Mouse (Mus musculus) liver, embryonic 14.5 days (tissue): ENCODE measurements at regions not wholly inside any gene's neighbourhood (a gene's known extent, or its start where the extent isn't known, plus 50 kb on each side); places are given as distances from the start of the nearest gene placed in this dataset.

Experiments used
- CTCF ChIP-seq: IDR thresholded peaks from 2 replicates; pipeline ENCODE4 v1.5.1; 2016; ENCODE audit warnings: antibody characterized with exemption, low read depth, control low read depth
- EP300 ChIP-seq: IDR thresholded peaks from 2 replicates; pipeline ENCODE4 v1.6.1; 2016; ENCODE audit warnings: antibody characterized with exemption, low read depth

DNA sequence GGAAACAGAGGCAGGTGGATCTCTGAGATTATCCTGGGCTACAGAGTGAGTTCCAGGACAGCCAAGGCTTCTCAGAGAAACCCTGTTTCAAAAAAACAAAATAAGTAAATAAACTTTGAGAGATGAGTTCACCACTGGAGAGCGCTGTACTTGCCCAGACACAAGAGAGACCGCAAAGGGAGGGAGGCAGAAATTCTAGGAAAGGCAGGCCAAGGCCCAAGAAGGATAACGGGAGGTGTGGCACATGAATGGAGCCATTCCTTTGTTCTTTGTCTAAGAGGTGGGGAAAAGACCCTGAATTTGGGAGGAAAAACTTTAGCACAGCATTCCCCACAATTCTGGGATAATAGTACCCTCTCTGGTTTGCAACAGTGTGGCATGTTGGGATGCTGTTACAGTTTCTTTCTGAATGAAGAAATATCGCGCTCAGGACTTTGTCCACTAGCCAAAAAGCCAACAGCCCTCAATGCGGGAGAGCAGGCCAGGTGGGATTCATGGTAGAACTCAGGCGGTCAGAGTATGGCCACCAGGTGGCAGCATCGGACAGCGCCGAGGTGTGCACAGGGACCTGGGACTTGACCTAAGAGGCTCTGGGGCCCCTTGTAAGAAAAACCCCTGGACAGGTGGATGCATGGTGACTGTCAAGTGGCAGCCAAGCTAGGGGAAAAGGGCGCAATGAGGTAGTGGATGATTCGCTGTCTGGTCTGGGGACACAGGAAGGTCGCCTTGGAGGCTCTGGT, 49.9 kb upstream of the Tmem92 start:
- TF ChIP-seq CTCF (peak; percentile 91), EP300 (no peak)
